Mouse (Mus musculus): Measurements from ENCODE around the gene Plaa. TPM values are rescaled to one million over a fixed set of nuclear protein-coding genes. Genes with fewer than 3 reads are reported as not detected.
"Not testable (repeated sequence)": the region's sequence is repeated elsewhere in the genome, so short reads cannot be mapped to it uniquely, and the experiment has no call there.

Gene Plaa
- total and polyA plus RNA-seq, 3 experiments: 63.7 to 102 (median 85.1) TPM

- TF ChIP-seq RCOR1 (IDR thresholded peaks at IDR 0.05; ENCODE audit: low read depth, low read length): 0 out of 2 replicates have a peak, but pooled peaks have one; percentile 33
- TF ChIP-seq GATA1 (IDR thresholded peaks at IDR 0.05; ENCODE audit: low read depth, low read length): no peak
- TF ChIP-seq ZNF384 (IDR thresholded peaks at IDR 0.05; ENCODE audit: low read depth, low read length): no peak
- peak; percentile 82; the same call in 1 of the 2 replicates for TF ChIP-seq KAT2A (conservative IDR thresholded peaks at IDR 0.05; ENCODE audit: low read depth, low read length)
These were observed at the start of gene Plaa (continued) for GRCm38 (mm10) chr4:94603031-94603629.

GRCm38 (mm10) chr4:94650426-94651175, 47.6 kb upstream of the Plaa start:
- H3K27me3 ChIP-seq (ENCODE audit: control insufficient read depth in 1 of 2, insufficient read depth in 2 of 2, low read length in 2 of 2); H3K27ac ChIP-seq (ENCODE audit: control insufficient read depth, low read depth, low read length); DNase-seq (ENCODE audit: low read depth, low spot score); H3K79me2 ChIP-seq (ENCODE audit: control insufficient read depth, insufficient read depth, low read length, poor library complexity); H3K9me3 ChIP-seq (replicated peaks; ENCODE audit: insufficient read depth, low read length); H3K4me3 ChIP-seq (ENCODE audit: control insufficient read depth in 1 of 2, insufficient read depth in 1 of 2, low read depth in 2 of 2, low read length in 2 of 2); H3K4me1 ChIP-seq (ENCODE audit: control insufficient read depth in 1 of 2, insufficient read depth in 2 of 2, low read length in 2 of 2); H3K9ac ChIP-seq (ENCODE audit: control insufficient read depth, low read depth, low read length, poor library complexity, severe bottlenecking); H3K36me3 ChIP-seq (ENCODE audit: control insufficient read depth in 1 of 2, insufficient read depth in 2 of 2, low read length in 2 of 2): not testable (repeated sequence)

- no peak within 1 kb of the TSS for H3K9ac ChIP-seq (ENCODE audit: control insufficient read depth, low read depth, low read length, poor library complexity, severe bottlenecking)
- H3K79me2 ChIP-seq (ENCODE audit: control insufficient read depth, insufficient read depth, low read length, poor library complexity): no peaks in the 10 kb centered on the region
- no peaks in the 10 kb centered on the region for H3K4me1 ChIP-seq (ENCODE audit: control insufficient read depth in 1 of 2, insufficient read depth in 2 of 2, low read length in 2 of 2)
- H3K9me3 ChIP-seq (replicated peaks; ENCODE audit: insufficient read depth, low read length): no peaks in the 10 kb centered on the region
- no peak for TF ChIP-seq ELF1 (IDR thresholded peaks at IDR 0.05; ENCODE audit: low read depth, low read length)
- no peak for TF ChIP-seq GATA1 (IDR thresholded peaks at IDR 0.05; ENCODE audit: low read depth, low read length)
- no peak for TF ChIP-seq KAT2A (conservative IDR thresholded peaks at IDR 0.05; ENCODE audit: low read depth, low read length)
- TF ChIP-seq MAX (IDR thresholded peaks at IDR 0.05; ENCODE audit: low read length): no peak
- H3K4me3 ChIP-seq (ENCODE audit: control insufficient read depth in 1 of 2, insufficient read depth in 1 of 2, low read depth in 2 of 2, low read length in 2 of 2): no peak within 1 kb of the TSS
- no peak for DNase-seq (ENCODE audit: low read depth, low spot score)
- no peak within 1 kb of the TSS for H3K27ac ChIP-seq (ENCODE audit: control insufficient read depth, low read depth, low read length)
- no peaks in the 10 kb centered on the region for H3K27me3 ChIP-seq (ENCODE audit: control insufficient read depth in 1 of 2, insufficient read depth in 2 of 2, low read length in 2 of 2)
- no peaks in the 10 kb centered on the region for H3K36me3 ChIP-seq (ENCODE audit: control insufficient read depth in 1 of 2, insufficient read depth in 2 of 2, low read length in 2 of 2)
These were observed 46.9 kb upstream of the Plaa start, which contains the start of gene Lrrc19 for GRCm38 (mm10) chr4:94649920-94650319. Gene Lrrc19 (minus strand): TSS chr4:94650144.

- DNase-seq (ENCODE audit: low read depth, low spot score): no peak
- TF ChIP-seq TBP (IDR thresholded peaks at IDR 0.05; ENCODE audit: low read depth, low read length): no peak
- no peak for TF ChIP-seq MAZ (IDR thresholded peaks at IDR 0.05; ENCODE audit: low read depth, low read length)
- no peak for TF ChIP-seq UBTF (IDR thresholded peaks at IDR 0.05; ENCODE audit: borderline replicate concordance, insufficient read depth, low read depth, low read length)
- no peak for TF ChIP-seq RAD21 (IDR thresholded peaks at IDR 0.05; ENCODE audit: low read depth, low read length)
- TF ChIP-seq SIN3A (IDR thresholded peaks at IDR 0.05; ENCODE audit: low read length): no peak
- TF ChIP-seq NELFE (IDR thresholded peaks at IDR 0.05; ENCODE audit: low read depth, low read length): no peak
- Histone ChIP-seq H3K4me3 (ENCODE audit: control insufficient read depth in 1 of 2, insufficient read depth in 1 of 2, low read depth in 2 of 2, low read length in 2 of 2) (no peak overlapping the region), H3K4me1 (ENCODE audit: control insufficient read depth in 1 of 2, insufficient read depth in 2 of 2, low read length in 2 of 2) (no peaks in the 10 kb centered on the region), H3K27me3 (ENCODE audit: control insufficient read depth in 1 of 2, insufficient read depth in 2 of 2, low read length in 2 of 2) (no peaks in the 10 kb centered on the region), H3K36me3 (ENCODE audit: control insufficient read depth in 1 of 2, insufficient read depth in 2 of 2, low read length in 2 of 2) (no peaks in the 10 kb centered on the region), H3K27ac (ENCODE audit: control insufficient read depth, low read depth, low read length) (no peak overlapping the region), H3K9me3 (replicated peaks; ENCODE audit: insufficient read depth, low read length) (no peaks in the 10 kb centered on the region), H3K9ac (ENCODE audit: control insufficient read depth, low read depth, low read length, poor library complexity, severe bottlenecking) (no peak overlapping the region), H3K79me2 (ENCODE audit: control insufficient read depth, insufficient read depth, low read length, poor library complexity) (no peaks in the 10 kb centered on the region)
These were observed 40.1 kb upstream of the Plaa start for GRCm38 (mm10) chr4:94643141-94643540.
